Mouse (Mus musculus) layer of hippocampus, postnatal 14 days (tissue): Measurements from ENCODE around the gene Adam22. TPM values are rescaled to one million over a fixed set of nuclear protein-coding genes. Genes with fewer than 3 reads are reported as not detected.

ENCODE experiments used
- DNase-seq, 2 experiments: peaks; one replicate each; pipeline ENCODE4 v3.0.0; 2021 to 2022; ENCODE audit warnings: low spot score in 2 of 2, mixed read lengths in 1 of 2
- long read RNA-seq, 2 experiments: library from polyadenylated mRNA; stranded (forward); transcript quantifications; one replicate each; pipeline ENCODE4 v2.0.0; 2021
- total RNA-seq, 2 experiments: library from RNA; stranded (reverse); gene quantifications; 2 replicates each; pipeline ENCODE4 v1.2.3; 2021

The Adam22 gene
- total RNA-seq: 100 to 1,000 TPM; 142 to 159 TPM
- long read RNA-seq, experiment 1, partial matches to known transcripts: 3 of 10 reads
- long read RNA-seq, experiment 1, other reads (novel, unspliced or antisense): 7 of 10 reads
- long read RNA-seq, experiment 2, full-length matches to known transcripts: 6 of 14 reads
- long read RNA-seq, experiment 2, partial matches to known transcripts: 1 of 14 reads
- long read RNA-seq, experiment 2, other reads (novel, unspliced or antisense): 7 of 14 reads

DNA sequence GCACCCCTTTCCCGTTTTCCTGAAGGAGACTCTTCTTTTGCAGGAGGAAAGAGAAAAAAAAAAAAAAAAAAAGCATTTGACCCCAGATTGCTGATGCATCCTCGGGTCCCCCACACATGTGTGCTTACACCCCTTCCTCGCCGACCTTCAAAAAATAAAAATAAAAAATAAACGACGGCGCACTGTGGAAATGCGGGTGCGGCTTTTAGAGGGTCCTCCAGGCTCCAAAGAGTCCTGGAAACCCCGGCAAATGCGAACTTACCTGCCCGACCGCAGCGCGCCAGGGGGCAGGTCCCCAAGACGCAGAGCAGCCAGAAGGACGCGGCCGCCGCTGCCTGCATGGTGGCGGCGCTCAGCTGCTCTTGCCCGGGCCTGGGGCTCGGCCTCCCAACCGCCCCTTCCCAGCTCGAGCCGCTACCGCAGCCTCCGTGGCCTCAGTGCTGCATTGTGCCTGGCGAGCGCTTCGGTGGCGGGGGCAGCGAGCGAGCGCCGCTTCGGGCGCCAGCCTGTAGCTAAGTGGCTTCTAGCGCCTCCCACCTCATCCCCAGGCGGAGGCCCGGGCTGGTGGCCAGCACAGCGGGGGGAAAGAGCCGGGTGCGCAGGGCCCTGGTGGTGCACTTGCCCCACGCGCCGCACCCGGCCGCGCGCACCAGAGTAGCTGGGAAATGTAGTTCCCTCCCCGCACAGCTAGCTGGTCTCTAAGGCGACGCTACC, at the start of gene Adam22:
Gene Adam22, minus strand, starts transcription at position 547 of the 714 bp plus-strand sequence.
- DNase-seq: peak; percentile 90 to 95

DNA sequence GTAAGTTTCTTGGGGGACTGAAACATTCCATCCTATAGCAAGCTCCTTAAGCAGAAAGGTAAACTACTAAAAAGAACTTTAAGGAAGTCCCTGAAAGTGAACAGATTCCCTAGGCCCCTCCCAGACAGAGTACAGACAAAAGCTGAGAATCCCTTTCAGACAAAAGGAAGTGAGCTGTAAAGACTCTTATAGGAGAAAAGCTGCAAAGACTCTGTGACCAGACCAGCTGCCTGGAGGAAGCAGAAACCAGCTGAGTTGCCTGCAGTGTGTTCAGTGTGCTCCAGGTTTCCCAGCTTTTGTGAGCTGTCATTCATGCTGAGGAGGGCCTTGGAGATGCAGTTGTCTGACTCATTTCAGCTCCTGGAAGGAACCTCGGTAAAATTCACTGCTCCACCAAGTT, 49.5 kb upstream of the Adam22 start:
- no peak for DNase-seq

DNA sequence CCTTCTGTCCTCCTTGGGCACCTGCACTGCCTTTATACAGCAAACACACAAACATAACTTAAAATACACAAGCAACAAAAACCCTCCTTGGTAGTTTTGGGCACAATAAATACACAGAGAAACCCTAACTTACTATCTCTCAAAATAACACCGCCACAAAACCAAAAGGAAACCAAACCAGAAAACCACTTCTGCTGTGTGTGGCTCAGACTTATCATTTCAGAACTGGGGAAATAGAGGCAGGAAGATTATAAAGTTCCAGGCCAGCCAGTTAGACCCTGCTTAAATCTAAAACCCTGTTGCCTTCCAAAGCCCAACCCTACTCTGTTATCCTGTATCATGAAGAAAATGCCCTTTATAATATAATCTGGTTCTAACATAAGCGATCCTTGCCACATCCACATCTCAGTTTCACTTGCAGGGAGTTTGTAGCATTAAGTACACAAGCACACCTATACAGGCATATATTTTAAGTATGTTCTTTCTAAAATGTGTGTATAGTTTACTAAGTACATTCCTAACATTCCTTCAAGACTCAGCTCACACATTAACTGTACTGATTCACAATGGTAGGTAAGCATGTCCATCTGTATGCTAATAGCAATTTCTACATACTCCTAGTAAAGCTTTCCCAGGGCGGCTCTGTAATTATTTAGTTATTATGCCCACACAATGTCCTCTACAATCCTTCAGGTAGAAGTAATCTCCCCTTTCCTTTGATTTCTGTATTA, 48.9 kb upstream of the Adam22 start:
- no peak for DNase-seq

DNA sequence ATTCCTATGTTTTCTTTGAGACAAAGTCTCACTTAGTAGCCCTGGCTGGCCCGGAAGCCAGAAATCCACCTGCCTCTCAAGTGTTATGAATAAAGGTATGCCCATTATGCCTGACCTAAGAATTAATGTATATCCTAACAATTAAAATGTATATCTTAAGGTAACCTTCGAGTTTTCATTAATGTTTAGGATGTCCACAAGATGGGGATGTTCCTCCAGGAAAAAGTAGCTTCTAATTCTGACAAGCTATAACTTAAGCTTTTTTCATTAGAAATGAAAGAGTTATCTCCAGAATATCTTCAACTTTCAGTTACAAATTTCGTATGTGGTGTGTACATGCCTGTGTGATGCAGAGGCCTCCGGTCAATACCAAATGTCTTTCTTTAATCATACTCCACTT, 40.8 kb upstream of the Adam22 start:
- no peak for DNase-seq

DNA sequence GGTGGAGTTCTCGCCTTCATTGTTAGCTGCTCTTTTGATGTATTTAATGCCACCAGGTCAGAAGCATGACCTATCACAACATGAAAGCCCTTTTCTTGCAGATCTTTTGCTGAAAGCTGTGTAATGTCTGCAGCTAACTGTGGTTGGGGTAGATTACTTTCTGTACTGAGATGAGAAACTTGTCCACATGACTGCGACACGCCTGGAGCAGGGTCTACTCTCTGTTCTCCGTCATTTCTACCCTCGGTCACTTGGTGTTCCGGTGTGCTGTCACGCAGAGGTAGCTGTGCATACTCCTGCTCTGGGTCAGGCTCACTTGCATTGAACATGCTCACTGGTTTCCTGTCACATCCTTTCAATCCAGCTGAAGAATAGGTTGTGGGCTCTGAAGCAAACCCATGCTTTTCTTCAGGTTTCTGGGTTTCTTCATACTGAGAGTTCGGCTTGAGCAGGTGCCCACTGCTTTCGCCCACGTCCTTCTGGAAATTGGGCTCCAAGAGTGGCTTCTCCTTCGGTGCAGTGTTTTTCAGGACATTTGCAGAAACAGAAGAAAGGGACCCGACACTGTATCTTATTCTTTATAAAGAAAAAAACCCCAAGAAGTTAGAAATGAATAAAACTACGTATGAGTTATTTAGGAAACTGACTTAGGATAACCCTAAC, 29.8 kb upstream of the Adam22 start:
- no peak for DNase-seq

DNA sequence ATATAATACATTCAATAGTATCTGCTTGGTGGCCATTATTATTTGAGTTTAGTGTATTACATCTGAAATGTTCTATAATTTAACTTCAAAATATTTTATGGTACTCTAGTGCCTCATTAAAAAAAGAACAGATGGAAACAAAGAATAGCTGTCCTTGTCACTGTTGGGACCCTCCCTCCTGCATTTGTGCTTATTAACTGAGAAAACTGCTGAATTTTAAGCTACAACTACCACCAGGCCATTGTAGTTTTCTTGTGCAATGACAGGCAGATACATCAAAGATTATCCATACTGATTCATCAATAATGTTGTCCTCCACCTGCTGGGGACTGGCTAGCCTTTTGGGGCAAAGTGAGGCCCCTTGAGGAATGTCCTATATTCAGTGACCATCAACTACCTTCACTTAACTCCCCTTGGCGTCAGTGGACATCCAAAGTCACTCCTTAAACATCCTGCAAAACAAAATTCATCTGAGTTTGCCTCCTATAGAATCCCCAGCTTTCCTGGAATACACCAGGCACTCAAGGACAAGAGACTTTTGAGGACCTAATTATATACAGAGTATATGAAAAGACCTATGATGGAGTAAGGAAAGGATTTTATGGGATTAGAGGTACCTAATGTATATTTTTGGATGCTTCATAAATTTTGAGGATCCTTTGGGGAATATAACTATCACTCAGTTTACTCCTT, 26.1 kb upstream of the Adam22 start:
- DNase-seq: no peak

DNA sequence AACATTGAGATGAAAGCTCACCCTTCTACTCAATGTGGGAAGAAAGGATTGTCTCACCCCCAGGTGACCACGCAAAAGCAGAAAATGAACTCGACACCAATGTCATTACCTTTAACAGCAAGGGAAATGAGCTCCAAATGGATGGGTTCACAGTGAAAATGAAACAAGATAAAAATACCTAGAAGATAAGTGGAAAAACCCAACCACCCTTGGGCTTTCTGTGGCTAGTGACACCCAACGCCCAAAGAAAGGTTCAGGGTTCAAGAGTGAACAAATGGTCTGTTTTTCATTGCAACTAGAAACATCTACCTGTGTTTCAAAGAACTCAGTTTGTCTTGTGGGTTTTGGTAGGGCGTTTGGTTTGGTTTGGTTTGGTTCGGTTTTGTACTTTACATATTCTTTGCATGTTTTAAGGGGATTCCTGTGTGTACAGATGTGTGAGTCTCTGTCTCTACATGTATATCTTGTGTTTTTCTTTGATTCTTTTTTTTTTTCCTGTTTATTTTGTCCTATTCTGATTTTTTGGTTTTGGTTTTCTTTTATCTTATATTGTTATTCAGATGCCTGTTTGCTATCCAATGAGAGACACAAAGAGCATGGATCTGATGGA, 6.4 kb upstream of the Adam22 start:
- no peak for DNase-seq

DNA sequence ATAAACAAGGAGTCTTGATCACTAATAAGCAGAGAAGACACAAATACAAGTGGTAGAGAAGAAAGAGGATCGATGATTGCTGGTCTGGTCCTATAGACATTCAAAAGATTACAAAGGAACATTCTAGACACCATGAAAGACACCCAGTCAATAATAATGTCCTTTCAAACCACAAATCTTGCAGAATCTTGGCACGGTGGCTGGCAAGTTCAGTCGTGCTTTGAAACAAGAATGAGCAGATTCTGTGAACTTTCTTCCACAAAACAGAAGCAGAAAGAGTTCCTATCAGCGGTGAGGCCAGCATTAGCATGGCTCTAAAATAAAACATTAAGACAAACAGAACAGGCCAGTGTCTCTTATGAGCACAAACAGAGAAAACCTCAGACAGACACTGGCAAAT, 5.5 kb upstream of the Adam22 start:
- no peak for DNase-seq

DNA sequence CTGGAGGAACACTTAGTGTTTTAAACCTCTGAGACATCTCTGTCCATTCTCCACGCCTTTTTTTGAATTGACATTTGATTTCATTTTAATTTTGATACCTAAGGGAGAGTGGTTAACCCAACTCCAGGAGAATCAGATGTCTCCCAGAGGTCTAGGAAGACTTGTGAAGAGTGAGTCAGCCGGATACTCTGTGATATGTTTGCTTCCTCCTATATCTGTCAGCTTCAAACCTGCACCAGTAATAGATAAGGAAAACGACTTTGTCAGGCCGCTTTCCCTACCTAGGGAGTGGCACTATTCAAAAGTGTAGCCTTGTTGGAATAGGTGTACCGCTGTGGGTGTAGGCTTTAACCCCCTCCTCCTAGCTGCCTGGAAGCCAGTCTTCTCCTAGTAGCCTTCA, 821 bp upstream of the Adam22 start:
- no peak for DNase-seq

DNA sequence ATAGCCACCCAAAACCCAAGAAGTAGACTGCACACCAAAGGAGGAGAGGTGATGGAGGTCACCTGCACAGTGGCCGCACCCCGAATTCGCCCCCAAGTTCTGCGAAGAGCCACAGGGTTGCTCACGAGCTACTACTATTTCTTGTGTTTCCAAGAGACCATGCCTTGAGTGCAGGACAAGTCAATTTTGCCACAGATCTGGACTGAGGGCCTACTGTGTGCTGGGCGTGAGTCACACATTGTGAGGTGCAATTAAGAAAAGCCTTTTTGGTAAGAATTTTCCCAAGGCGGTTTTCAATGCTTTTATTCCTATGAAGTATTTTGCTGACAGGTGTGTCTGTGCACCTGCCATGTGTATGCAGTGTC, 350 bp upstream of the Adam22 start:
- DNase-seq: no peak

DNA sequence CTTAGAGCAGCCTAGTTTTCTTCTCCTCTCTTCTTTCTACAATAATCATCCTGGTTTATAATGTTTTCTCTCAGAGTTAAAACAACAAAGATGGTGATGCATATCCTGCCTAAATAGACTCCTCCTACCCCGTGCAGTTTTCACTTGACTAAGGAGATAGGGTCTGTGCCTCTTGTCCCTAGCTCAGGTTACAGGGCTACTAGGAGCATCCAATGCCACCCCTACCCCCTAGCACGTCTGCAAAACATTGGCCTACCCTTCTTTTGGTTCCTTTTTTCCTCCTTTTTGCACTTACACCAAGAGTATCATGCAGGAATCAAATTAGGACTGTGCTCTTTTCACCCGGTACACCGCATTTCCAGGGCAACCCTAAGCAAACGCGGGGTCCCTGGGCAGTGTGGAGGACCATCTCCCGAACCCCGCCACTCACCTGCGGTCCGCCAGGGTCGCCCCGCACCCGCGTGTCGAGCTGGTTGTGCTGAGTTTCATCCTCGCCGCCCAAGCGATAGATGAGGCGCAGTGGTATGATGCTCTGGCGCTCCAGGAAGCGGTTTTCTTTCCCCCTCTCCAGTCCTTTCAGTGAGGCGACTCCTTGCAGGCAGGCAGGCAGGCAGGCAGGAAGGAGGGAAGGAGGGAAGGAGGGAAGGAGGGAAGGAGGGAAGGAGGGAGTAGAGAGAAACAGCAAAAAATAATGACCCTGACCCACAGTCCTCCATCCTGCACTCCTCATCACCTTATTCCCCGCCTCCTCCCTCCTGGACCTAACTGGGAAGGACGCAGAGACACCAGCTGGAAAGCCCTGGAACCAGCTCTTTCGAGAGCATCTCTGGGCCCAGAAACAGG, 968 bp downstream of the Adam22 start:
- DNase-seq: peak; percentile 36 to 41

DNA sequence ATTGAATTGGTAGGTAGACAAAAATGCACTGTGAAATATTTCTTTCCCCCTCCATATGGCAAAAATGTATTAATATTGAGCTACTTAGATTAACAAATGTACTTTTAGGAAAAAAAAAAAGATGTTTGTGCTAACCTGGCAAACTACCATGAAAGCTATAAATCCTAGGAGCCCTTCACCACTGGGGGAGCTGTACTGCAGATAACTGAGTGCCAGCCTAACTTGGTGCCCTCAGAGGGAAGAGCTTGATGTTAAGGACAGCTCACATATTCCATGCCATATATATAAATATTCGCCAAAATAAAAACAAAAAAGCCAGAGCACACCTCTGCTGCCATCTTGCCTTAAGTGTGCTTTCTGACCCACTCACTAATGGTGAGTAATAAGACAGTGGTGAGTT, 5.6 kb downstream of the Adam22 start:
- DNase-seq: no peak

DNA sequence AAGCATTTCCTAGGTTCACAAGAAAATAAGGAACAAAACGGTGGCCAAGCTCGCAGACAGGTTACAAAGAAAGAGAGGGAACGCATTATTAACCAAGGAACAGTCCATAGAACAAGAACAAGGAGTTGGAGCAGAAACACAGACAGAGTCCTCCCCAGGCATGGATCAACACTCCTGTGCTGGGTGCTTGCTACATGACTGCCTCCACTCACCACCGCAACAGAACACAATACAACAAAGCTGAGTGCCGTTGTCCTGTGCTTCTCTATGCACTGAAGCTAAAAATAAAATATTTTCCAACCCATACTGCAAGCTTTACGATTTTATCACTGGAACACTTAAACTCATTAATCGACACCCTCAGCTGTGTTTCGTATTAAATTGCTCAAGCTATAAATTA, 10.3 kb downstream of the Adam22 start:
- no peak for DNase-seq

DNA sequence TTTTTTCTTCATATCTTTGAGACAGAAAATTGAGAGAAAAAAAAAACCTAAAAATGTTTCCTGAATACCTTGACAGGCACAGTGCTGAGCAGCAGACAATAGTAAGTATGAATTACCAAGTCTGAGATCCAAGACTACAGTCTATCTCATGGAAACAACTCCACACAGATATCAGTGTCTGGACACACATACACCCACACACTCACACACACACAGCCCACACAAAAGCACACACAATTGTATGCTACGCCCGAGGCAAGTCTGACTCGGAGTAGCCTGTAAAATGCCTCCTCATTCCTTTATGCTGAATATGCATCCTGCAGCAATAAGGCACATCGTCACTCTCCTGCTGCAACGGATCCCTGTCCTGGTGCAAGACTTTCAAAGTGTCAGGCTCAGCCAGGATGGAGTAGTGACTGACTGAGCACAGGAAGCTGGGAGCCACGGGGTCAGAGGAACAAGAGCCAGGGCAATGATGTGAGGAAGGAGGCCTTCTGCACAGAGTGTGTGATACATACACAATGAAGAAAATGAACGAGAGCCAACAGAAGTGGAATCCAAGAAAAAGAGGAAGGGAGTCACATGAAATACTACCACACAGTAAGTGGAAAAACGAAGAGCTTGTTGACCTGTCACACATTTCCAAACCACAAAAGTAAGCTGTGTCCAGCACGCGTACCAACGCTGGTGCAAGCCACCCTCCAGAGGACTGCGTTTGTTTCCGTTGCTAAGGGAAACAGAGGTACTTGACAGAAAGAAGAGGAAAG, 10.9 kb downstream of the Adam22 start:
- DNase-seq: no peak

DNA sequence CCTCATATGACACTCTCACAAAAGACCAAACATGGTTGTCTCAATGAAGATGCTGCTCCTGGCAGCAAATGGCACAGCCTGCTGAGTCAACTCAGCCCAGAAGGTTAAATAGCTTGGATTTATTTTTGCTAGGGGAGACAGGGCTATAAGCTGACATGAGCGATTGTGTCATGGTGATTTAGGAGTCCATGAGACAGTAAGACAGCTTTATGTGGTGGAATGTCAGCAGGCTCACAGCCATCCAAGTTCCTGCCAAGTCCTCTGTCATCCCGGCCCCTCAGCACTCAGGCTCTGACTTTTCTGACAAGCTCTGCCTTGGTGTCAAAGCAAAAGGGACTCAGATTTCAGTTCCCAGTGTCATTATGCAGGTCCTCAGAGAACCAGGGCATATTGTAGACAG, 11.6 kb downstream of the Adam22 start:
- no peak for DNase-seq

DNA sequence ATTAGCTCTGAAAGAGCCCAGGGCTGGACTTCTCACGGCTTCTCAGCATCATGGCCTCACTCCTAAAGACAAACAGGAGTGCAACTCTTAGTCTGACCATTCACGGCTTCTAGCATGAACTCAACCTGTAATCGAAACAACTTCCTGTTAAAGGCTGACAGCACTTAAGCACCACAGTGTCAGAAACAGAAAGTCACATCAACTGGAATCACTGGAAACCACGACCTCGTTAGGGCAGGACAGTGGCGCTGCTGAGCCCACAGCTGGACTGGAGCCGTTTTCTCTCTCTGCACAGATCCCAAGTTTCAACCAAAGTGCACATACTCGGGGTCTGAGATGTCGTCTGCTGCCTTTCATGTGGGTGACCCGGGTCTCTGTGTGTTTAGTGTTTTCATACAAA, 18.4 kb downstream of the Adam22 start:
- DNase-seq: no peak

DNA sequence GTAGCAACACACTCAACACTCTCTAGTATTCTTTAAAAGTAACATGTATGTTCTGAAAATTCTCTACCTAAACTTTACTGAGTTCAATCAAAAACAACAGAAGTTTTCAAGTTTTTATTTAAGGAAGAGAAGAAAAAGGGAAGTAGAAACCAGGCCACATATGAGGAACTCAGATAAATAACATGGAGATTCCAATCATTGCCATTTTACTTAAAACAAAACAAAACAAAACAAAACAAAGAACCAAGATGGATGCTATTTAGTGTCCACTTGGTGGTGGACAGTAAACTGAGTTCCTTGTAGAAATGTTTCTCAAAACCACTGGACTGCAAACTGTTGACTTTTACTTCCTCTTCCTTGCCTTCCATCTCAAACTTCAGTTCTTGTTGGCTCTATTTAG, 21.6 kb downstream of the Adam22 start:
- DNase-seq: no peak

DNA sequence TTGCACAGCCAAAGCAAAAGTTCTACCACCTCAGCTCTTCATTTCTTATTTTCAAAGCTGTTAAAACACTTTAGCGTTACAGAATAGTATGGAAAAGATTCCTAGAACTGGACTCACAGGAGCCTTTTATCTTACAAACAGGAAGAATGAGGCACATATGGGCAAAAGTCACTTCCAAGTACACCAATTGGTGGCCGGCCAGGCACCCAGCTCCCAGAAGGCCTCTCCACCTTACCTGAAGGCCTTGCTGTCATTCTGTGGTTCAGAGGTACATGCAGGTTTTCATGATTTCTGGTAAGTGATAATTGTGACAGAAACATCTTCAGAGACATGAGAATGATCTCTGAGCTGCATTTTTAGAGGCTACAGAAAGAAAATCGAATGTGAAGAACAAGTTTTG, 24.7 kb downstream of the Adam22 start:
- no peak for DNase-seq

DNA sequence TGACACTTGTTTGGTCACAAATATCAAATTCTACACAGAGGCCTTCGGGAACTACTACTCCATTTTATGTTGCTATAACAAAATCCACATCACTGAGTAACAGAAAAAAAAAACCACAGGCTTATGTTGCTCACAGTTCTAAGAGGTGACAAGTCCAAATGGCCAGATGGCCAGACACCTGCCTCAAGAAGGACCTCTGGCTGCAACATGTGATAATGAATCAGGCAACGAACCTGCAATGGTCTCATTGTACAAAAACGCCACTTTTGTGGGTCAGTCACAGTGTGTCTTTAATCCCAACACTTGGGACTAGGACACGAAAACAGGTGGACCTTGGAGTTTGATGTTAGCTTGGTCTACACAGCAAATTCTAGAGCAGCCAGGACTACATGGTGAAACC, 26.3 kb downstream of the Adam22 start:
- no peak for DNase-seq
